Mouse (Mus musculus): ENCODE measurements at regions not wholly inside any gene's neighbourhood (a gene's known extent, or its start where the extent isn't known, plus 50 kb on each side); places are given as distances from the start of the nearest gene placed in this dataset.
"Not testable (repeated sequence)": the region's sequence is repeated elsewhere in the genome, so short reads cannot be mapped to it uniquely, and the experiment has no call there.

- no peak for DNase-seq
Observed at GRCm38 (mm10) chr3:18746206-18746605, 798.0 kb downstream of the Cypt12 start.

- DNase-seq: no peak
Observed at GRCm38 (mm10) chr3:18746898-18747297, 798.7 kb downstream of the Cypt12 start.

- no peak for DNase-seq
Observed at GRCm38 (mm10) chr3:18751660-18752259, 803.5 kb downstream of the Cypt12 start.

- DNase-seq: peak; percentile 29
Observed at GRCm38 (mm10) chr3:18764301-18765078, 816.3 kb downstream of the Cypt12 start.

- DNase-seq: no peak
Observed at GRCm38 (mm10) chr3:18778481-18778880, 830.3 kb downstream of the Cypt12 start.

GRCm38 (mm10) chr3:18787531-18788176 is 839.4 kb downstream of the Cypt12 start:
- DNase-seq: peak; percentile 66

GRCm38 (mm10) chr3:18802794-18803193 is 825.7 kb downstream of the 1700064H15Rik start:
- DNase-seq: no peak

- DNase-seq: not testable (repeated sequence)
Observed at GRCm38 (mm10) chr3:18828788-18829320, 799.6 kb downstream of the 1700064H15Rik start.

- DNase-seq: peak; percentile 18
Observed at GRCm38 (mm10) chr3:18868117-18868739, 760.2 kb downstream of the 1700064H15Rik start.

GRCm38 (mm10) chr3:18868758-18869157 is 759.7 kb downstream of the 1700064H15Rik start:
- DNase-seq: no peak

GRCm38 (mm10) chr3:18877060-18877459 is 751.4 kb downstream of the 1700064H15Rik start:
- no peak for DNase-seq

GRCm38 (mm10) chr3:18877572-18877971 is 750.9 kb downstream of the 1700064H15Rik start:
- no peak for DNase-seq

GRCm38 (mm10) chr3:18881186-18881585 is 747.3 kb downstream of the 1700064H15Rik start:
- DNase-seq: no peak

GRCm38 (mm10) chr3:18892813-18893212 is 735.7 kb downstream of the 1700064H15Rik start:
- no peak for DNase-seq

- DNase-seq: no peak
Observed at GRCm38 (mm10) chr3:18905769-18906168, 722.7 kb downstream of the 1700064H15Rik start.

GRCm38 (mm10) chr3:18906210-18906609 is 722.3 kb downstream of the 1700064H15Rik start:
- no peak for DNase-seq

- no peak for DNase-seq
Observed at GRCm38 (mm10) chr3:18908737-18909136, 719.7 kb downstream of the 1700064H15Rik start.

- no peak for DNase-seq
Observed at GRCm38 (mm10) chr3:18928401-18929104, 699.9 kb downstream of the 1700064H15Rik start.

- no peak for DNase-seq
Observed at GRCm38 (mm10) chr3:18929105-18929492, 699.4 kb downstream of the 1700064H15Rik start.

GRCm38 (mm10) chr3:18932983-18933726 is 695.3 kb downstream of the 1700064H15Rik start:
- no peak for DNase-seq

GRCm38 (mm10) chr3:18934891-18935290 is 693.6 kb downstream of the 1700064H15Rik start:
- no peak for DNase-seq
